Mouse (Mus musculus) liver, embryonic 14.5 days (tissue): ENCODE data around the gene Terf2.

ENCODE experiments used
- CTCF ChIP-seq: IDR thresholded peaks from 2 replicates; pipeline ENCODE4 v1.5.1; 2016; ENCODE audit warnings: antibody characterized with exemption, low read depth, control low read depth
- EP300 ChIP-seq: IDR thresholded peaks from 2 replicates; pipeline ENCODE4 v1.6.1; 2016; ENCODE audit warnings: antibody characterized with exemption, low read depth

- TF ChIP-seq CTCF (no peak), EP300 (no peak)
Measured at GRCm38 (mm10) chr8:107088526-107089063, 7.8 kb downstream of the Terf2 start.
